In the genomic region with DNA sequence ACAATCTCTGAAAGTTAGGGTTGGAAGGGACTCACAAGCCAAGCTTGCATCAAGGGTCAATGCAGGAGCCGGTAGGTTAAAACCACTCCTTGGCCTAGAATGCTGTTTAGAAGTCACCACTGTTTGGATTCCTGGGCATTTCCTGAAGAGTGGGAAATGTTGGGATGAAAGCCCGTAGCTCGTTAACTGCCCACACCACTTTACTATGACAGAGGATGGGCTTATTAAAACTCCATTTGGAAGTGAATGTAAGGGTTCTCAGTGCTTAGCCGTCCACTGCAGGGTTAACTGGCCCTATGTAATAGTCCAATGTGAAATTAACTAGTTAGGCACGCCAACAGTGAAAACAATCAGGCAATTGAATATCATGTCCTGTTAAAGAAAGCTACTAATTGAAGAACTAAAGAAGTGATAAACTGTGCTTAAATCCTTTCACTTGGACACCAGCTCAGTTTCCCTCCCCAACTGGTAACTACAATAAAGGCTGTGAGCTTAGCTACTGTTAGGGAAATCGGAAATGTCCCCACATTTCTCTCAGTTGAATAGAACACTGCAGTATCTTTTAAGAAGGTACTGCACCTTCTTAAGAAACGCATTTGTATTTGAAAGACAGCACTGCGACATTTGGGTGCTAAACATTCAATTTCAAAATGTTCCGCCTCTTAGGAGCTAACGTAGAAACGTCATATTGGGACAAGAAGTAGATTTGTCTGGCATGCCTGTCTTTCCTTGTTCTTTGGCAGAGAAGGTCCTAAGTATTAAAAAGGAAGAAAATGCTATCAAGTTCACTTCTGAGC, we compare ENCODE assay signal across 8 mouse cellular contexts. TPM values are rescaled to one million over a fixed set of nuclear protein-coding genes. Genes with fewer than 3 reads are reported as not detected.
A peak's percentile ranks its signal among the peaks of the same experiment; 100 is the strongest.
DNase-seq lines count a peak whose midpoint lies in the region; ATAC-seq and TF ChIP-seq lines count a peak whose summit lies in the region.

No protein-coding gene starts in this region.

- H3K4me3 ChIP-seq in lung, adult 2 months (replicated peaks; ENCODE audit: extremely low read depth, low read depth, low read length) = peak overlapping the region; percentile 95
- H3K4me3 ChIP-seq in forebrain, embryonic 10.5 days = peak overlapping the region; percentile 62
- H3K4me3 ChIP-seq in intestine, embryonic 16.5 days (ENCODE audit: low read length) = peak overlapping the region; percentile 60
- 0 out of 2 replicates have a peak overlapping the region, but pooled peaks have one; percentile 43 for H3K4me3 ChIP-seq in neural tube, embryonic 12.5 days

- H3K4me1 ChIP-seq in lung, adult 2 months (ENCODE audit: control insufficient read depth, insufficient read depth, low read length) = peaks cover 7% of the 10 kb centered on the region
- peaks cover 16% of the 10 kb centered on the region for H3K4me1 ChIP-seq in forebrain, embryonic 10.5 days
- 0 out of 2 replicates have a peak, but pooled peaks cover 3% of the 10 kb centered on the region for H3K4me1 ChIP-seq in intestine, embryonic 16.5 days (ENCODE audit: control insufficient read depth, insufficient read depth, low read length)
- H3K4me1 ChIP-seq in neural tube, embryonic 12.5 days = peaks cover 11% of the 10 kb centered on the region; the same call in 1 of the 2 replicates

- no peak for DNase-seq in lung, adult 2 months
- DNase-seq in lung, postnatal 36 days = no peak
- DNase-seq in forebrain, embryonic 10.5 days (ENCODE audit: extremely low spot score, low spot score) = no peak
- no peak for DNase-seq in left cerebral cortex, postnatal 10 days (ENCODE audit: extremely low spot score in 1 of 2, low spot score in 2 of 2)
- no peak for DNase-seq in left cerebral cortex, adult 11 months (ENCODE audit: low spot score)
- DNase-seq in cerebellum, adult 9-10 months = no peak

- no peaks in the 10 kb centered on the region for H3K36me3 ChIP-seq in forebrain, embryonic 10.5 days (replicated peaks)
- no peaks in the 10 kb centered on the region; the same call in 1 of the 2 replicates for H3K36me3 ChIP-seq in intestine, embryonic 16.5 days (ENCODE audit: control insufficient read depth, insufficient read depth, low read length)
- no peaks in the 10 kb centered on the region for H3K36me3 ChIP-seq in neural tube, embryonic 12.5 days

- H3K9ac ChIP-seq in intestine, embryonic 16.5 days (ENCODE audit: low read depth, low read length) = peak overlapping the region; percentile 72
- no peak overlapping the region for H3K9ac ChIP-seq in neural tube, embryonic 12.5 days

- 0 out of 2 replicates have a peak, but pooled peaks cover 3% of the 10 kb centered on the region for H3K9me3 ChIP-seq in forebrain, embryonic 10.5 days
- no peaks in the 10 kb centered on the region for H3K9me3 ChIP-seq in intestine, embryonic 16.5 days (ENCODE audit: control insufficient read depth, low read length)
- H3K9me3 ChIP-seq in neural tube, embryonic 12.5 days = no peaks in the 10 kb centered on the region

- ATAC-seq in intestine, embryonic 16.5 days = no peak
- ATAC-seq in neural tube, embryonic 12.5 days (ENCODE audit: low FRiP score, low read depth) = no peak

- TF ChIP-seq POLR2A in lung, adult 2 months (IDR thresholded peaks at IDR 0.05; ENCODE audit: borderline replicate concordance, extremely low read depth, low read depth, low read length) = no peak

- intact Hi-C loops in left cerebral cortex, postnatal 10 days (cut with DNase I) = loop anchor here (10.0 kb wide), 1 partner anchor 114 kb away; no protein-coding TSS in a partner anchor

- H3K27ac ChIP-seq in forebrain, embryonic 10.5 days = no peak overlapping the region
- peak overlapping the region; percentile 82 for H3K27ac ChIP-seq in intestine, embryonic 16.5 days (ENCODE audit: low read length)
- H3K27ac ChIP-seq in neural tube, embryonic 12.5 days = no peak overlapping the region

- no peak for TF ChIP-seq CTCF in lung, adult 2 months (IDR thresholded peaks at IDR 0.05; ENCODE audit: insufficient read depth, low read length)

- peak overlapping the region; percentile 80 for H3K4me2 ChIP-seq in intestine, embryonic 16.5 days (ENCODE audit: low read depth, low read length)
- H3K4me2 ChIP-seq in neural tube, embryonic 12.5 days (replicated peaks) = peak overlapping the region; percentile 91

- H3K27me3 ChIP-seq in forebrain, embryonic 10.5 days (ENCODE audit: poor library complexity, severe bottlenecking) = peaks cover 53% of the 10 kb centered on the region
- H3K27me3 ChIP-seq in intestine, embryonic 16.5 days (replicated peaks; ENCODE audit: control insufficient read depth, insufficient read depth, low read length) = no peaks in the 10 kb centered on the region
- peaks cover 13% of the 10 kb centered on the region for H3K27me3 ChIP-seq in neural tube, embryonic 12.5 days (replicated peaks)

- 26% methylated on average over 11 of the region's 11 CpGs for WGBS in lung, adult 2 months
- WGBS in forebrain, embryonic 10.5 days = 21% methylated on average over 11 of the region's 11 CpGs
- 44% methylated on average over 11 of the region's 11 CpGs for WGBS in intestine, embryonic 16.5 days
- WGBS in neural tube, embryonic 12.5 days = 18% methylated on average over 11 of the region's 11 CpGs

RNA-seq across cellular contexts. Expression of gene Gm49395, which starts 1.1 kb away (rescaled TPM):
- polyA plus RNA-seq in lung, adult 2 months (2012; rRNA removed) = 21.5 and 30.5 TPM in 2 replicates
- polyA plus RNA-seq in forebrain, embryonic 10.5 days (2016; fragmentation: Nextera tagmentation; extraction: Ambion mirVana) = 1.7 and 2.0 TPM in 2 replicates
- polyA plus RNA-seq in intestine, embryonic 16.5 days (2015; fragmentation: Nextera tagmentation; extraction: Ambion mirVana) = 5.5 and 5.9 TPM in 2 replicates
- 2.7 and 4.1 TPM in 2 replicates for polyA plus RNA-seq in neural tube, embryonic 12.5 days (2016; fragmentation: Nextera tagmentation; extraction: Ambion mirVana)
- 1 to 10 TPM; 1.5 to 5.6 TPM for total RNA-seq in left cerebral cortex, postnatal 10 days (2021)

RNA-seq across cellular contexts. Expression of gene Itga1, which starts 1.2 kb away (rescaled TPM):
- polyA plus RNA-seq in lung, adult 2 months (2012; rRNA removed) = 24.0 and 36.1 TPM in 2 replicates
- polyA plus RNA-seq in forebrain, embryonic 10.5 days (2016; fragmentation: Nextera tagmentation; extraction: Ambion mirVana) = 2.5 and 3.8 TPM in 2 replicates
- polyA plus RNA-seq in intestine, embryonic 16.5 days (2015; fragmentation: Nextera tagmentation; extraction: Ambion mirVana) = 15.4 and 18.6 TPM in 2 replicates
- polyA plus RNA-seq in neural tube, embryonic 12.5 days (2016; fragmentation: Nextera tagmentation; extraction: Ambion mirVana) = 7.1 and 8.0 TPM in 2 replicates
- 10 to 100 TPM; 12.7 to 13.3 TPM for total RNA-seq in left cerebral cortex, postnatal 10 days (2021)

RNA-seq across cellular contexts. Expression of gene Pelo, which starts 10.6 kb away (rescaled TPM):
- 30.2 and 32.9 TPM in 2 replicates for polyA plus RNA-seq in lung, adult 2 months (2012; rRNA removed)
- polyA plus RNA-seq in forebrain, embryonic 10.5 days (2016; fragmentation: Nextera tagmentation; extraction: Ambion mirVana) = 5.1 and 6.4 TPM in 2 replicates
- 5.4 and 5.7 TPM in 2 replicates for polyA plus RNA-seq in intestine, embryonic 16.5 days (2015; fragmentation: Nextera tagmentation; extraction: Ambion mirVana)
- 4.1 and 5.2 TPM in 2 replicates for polyA plus RNA-seq in neural tube, embryonic 12.5 days (2016; fragmentation: Nextera tagmentation; extraction: Ambion mirVana)
- total RNA-seq in left cerebral cortex, postnatal 10 days (2021) = 10 to 100 TPM; 21.7 to 23.3 TPM

Comparison
In these comparisons a context has a peak if more than half of its experiments do, and no peak if none do; other contexts are left out.
1. H3K4me3 ChIP-seq: peak in every context shown above with its lines; median percentile 95 in lung, adult 2 months; 62 in forebrain, embryonic 10.5 days; 60 in intestine, embryonic 16.5 days; 43 in neural tube, embryonic 12.5 days.